Mouse (Mus musculus) forebrain, embryonic 15.5 days (tissue): Measurements from ENCODE around the gene Ermard. TPM values are rescaled to one million over a fixed set of nuclear protein-coding genes. Genes with fewer than 3 reads are reported as not detected.

ENCODE experiments used
- ATAC-seq: fragments of 200-750 bp; cut with Nextera tagmentation; replicated peaks from 2 replicates; pipeline ENCODE4 v1.8.0; 2017; ENCODE audit warnings: mild to moderate bottlenecking, moderate TSS enrichment, moderate library complexity
- H3K27ac ChIP-seq: fragments of 300-500 bp; sonication (generic); replicated peaks from 2 replicates; pipeline ENCODE4 v1.5.1; 2015; ENCODE audit warnings: mild to moderate bottlenecking, inconsistent platforms
- H3K27me3 ChIP-seq: fragments of 300-500 bp; sonication (generic); 2 replicates; pipeline ENCODE4 v1.6.1; 2015; ENCODE audit warnings: inconsistent platforms
- H3K36me3 ChIP-seq: fragments of 300-500 bp; sonication (generic); 2 replicates; pipeline ENCODE4 v1.6.1; 2015; ENCODE audit warnings: mild to moderate bottlenecking, inconsistent platforms
- H3K4me1 ChIP-seq: fragments of 300-500 bp; sonication (generic); 2 replicates; pipeline ENCODE4 v1.6.1; 2015; ENCODE audit warnings: inconsistent platforms
- H3K4me2 ChIP-seq: fragments of 300-500 bp; sonication (generic); replicated peaks from 2 replicates; pipeline ENCODE4 v1.6.1; 2015; ENCODE audit warnings: mild to moderate bottlenecking, inconsistent platforms
- H3K4me3 ChIP-seq: fragments of 300-500 bp; sonication (generic); 2 replicates; pipeline ENCODE4 v1.5.1; 2015; ENCODE audit warnings: mild to moderate bottlenecking, inconsistent platforms
- H3K9ac ChIP-seq: fragments of 300-500 bp; sonication (generic); replicated peaks from 2 replicates; pipeline ENCODE4 v1.6.1; 2015; ENCODE audit warnings: mild to moderate bottlenecking, inconsistent platforms
- H3K9me3 ChIP-seq: fragments of 300-500 bp; sonication (generic); 2 replicates; pipeline ENCODE4 v1.6.1; 2016; ENCODE audit warnings: inconsistent platforms
- WGBS: fragments of 180-500 bp; shearing (Covaris S2); methylation state at CpG from one replicate; pipeline ENCODE4 v1.1.7; 2015; ENCODE audit warnings: mixed read lengths; 5-methylcytosine and 5-hydroxymethylcytosine counted together
- polyA plus RNA-seq: library from polyadenylated mRNA; unstranded; fragments of >200 nt; fragmentation: Nextera tagmentation; extraction: Ambion mirVana; gene quantifications from 2 replicates; pipeline ENCODE4 v1.2.1, GENCODE M21; 2015

Gene Ermard
- polyA plus RNA-seq, 1 experiment from 2014 or later, result 80.7 TPM

DNA sequence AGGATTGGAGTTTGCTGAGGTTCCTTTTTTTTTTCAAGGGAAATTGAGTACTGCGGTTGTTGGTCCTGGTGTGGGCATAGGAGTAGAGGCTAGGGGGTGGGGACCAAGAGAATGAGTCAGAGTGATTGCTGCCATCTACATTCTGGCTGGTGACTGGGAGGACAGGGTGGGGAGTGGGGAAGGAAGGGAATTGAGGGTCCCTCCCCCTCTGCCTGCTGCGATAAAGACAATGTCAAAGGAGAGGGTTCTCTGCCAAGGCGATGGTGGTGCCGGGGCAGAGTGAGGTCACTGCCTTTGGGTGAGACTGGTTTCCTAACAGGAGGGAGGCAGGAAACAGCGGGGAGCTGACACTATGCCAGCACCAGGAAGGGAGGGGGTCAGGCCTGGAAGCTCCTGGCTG lies 96.4 kb downstream of the Ermard start:
- ATAC-seq, result no peak
- Histone ChIP-seq H3K9ac (no peak overlapping the region), H3K4me2 (no peak overlapping the region), H3K4me3 (no peak overlapping the region), H3K27me3 (no peaks in the 10 kb centered on the region), H3K4me1 (no peaks in the 10 kb centered on the region), H3K36me3 (no peaks in the 10 kb centered on the region), H3K9me3 (no peaks in the 10 kb centered on the region), H3K27ac (no peak overlapping the region)
- 51% methylated on average over 5 of the region's 5 CpGs for WGBS

Other genes starting within 250 kb of the Ermard start
- 7.9 and 8.8 TPM in 2 replicates for gene Wdr27, start 98.0 kb upstream of the Ermard start, polyA plus RNA-seq
- gene 1600012H06Rik, start 98.0 kb upstream of the Ermard start, polyA plus RNA-seq, result 28.5 and 31.7 TPM in 2 replicates
- gene Phf10, start 79.9 kb upstream of the Ermard start, polyA plus RNA-seq, result 16.8 and 17.5 TPM in 2 replicates
- 8.8 and 10.4 TPM in 2 replicates for gene 9030025P20Rik, start 62.7 kb upstream of the Ermard start, polyA plus RNA-seq
- gene Gm3417, start 62.4 kb upstream of the Ermard start, polyA plus RNA-seq, result 0.63 and 0.87 TPM in 2 replicates
- 7.7 and 8.4 TPM in 2 replicates for gene Gm3435, start 31.0 kb upstream of the Ermard start, polyA plus RNA-seq
- gene Tcte3, start 280 bp downstream of the Ermard start, polyA plus RNA-seq, result 0.89 TPM in 1 of 2 replicates, not detected in the other
- gene Gm3448, start 329 bp downstream of the Ermard start, polyA plus RNA-seq, result 5.2 and 5.5 TPM in 2 replicates